ENCODE assay signal across 8 mouse cellular contexts in the genomic region with DNA sequence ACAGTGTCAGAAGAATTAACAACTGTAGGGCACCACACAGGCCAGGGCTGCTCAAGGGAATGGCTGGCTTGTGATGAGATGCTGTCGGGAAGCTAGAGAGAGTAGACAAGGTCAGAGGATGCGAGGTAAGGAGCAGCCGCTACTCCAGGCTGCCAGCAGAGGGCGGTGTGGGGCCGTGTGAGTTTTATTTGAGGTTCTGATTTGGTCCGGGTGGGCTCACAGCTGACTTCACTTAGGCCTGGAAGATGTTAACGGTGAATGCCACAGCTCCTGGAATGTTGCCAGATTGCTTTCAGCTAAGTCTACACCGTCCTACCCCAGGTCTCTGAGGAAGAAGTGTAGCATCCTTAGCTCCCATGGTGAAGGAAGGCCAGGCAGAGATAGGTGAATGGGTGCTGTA. TPM values are rescaled to one million over a fixed set of nuclear protein-coding genes. Genes with fewer than 3 reads are reported as not detected.
DNase-seq lines count a peak whose midpoint lies in the region; ATAC-seq and TF ChIP-seq lines count a peak whose summit lies in the region.

No protein-coding gene starts in this region.

- WGBS in limb, embryonic 13.5 days, result 8% methylated on average over 8 of the region's 8 CpGs

- H3K9me3 ChIP-seq in ES-Bruce4 (replicated peaks; ENCODE audit: control insufficient read depth, insufficient read depth, low read length, poor library complexity, severe bottlenecking), result no peaks in the 10 kb centered on the region
- H3K9me3 ChIP-seq in limb, embryonic 13.5 days, result peaks cover 5% of the 10 kb centered on the region; the same call in 1 of the 2 replicates

- TF ChIP-seq CTCF in ES-Bruce4 (IDR thresholded peaks at IDR 0.05; ENCODE audit: low read depth, low read length), result peak; percentile 97

- no peaks in the 10 kb centered on the region for H3K36me3 ChIP-seq in ES-Bruce4 (ENCODE audit: control insufficient read depth, insufficient read depth, low read length, poor library complexity, severe bottlenecking)
- H3K36me3 ChIP-seq in limb, embryonic 13.5 days, result no peaks in the 10 kb centered on the region

- peak; percentile 68; the same call in 1 of the 2 replicates for ATAC-seq in limb, embryonic 13.5 days (ENCODE audit: low FRiP score, low read depth)

- peaks cover 5% of the 10 kb centered on the region for H3K4me1 ChIP-seq in ES-Bruce4 (ENCODE audit: control insufficient read depth, insufficient read depth, low read length)
- peaks cover 5% of the 10 kb centered on the region; the same call in 1 of the 2 replicates for H3K4me1 ChIP-seq in limb, embryonic 13.5 days

- H3K27me3 ChIP-seq in ES-Bruce4 (ENCODE audit: control insufficient read depth, insufficient read depth, low read length, poor library complexity, severe bottlenecking), result no peaks in the 10 kb centered on the region
- H3K27me3 ChIP-seq in limb, embryonic 13.5 days, result no peaks in the 10 kb centered on the region

- H3K4me3 ChIP-seq in ES-Bruce4 (ENCODE audit: low read depth, low read length), result no peak overlapping the region
- H3K4me3 ChIP-seq in limb, embryonic 13.5 days, result no peak overlapping the region

- no peak for TF ChIP-seq EP300 in ES-Bruce4 (IDR thresholded peaks at IDR 0.05; ENCODE audit: insufficient read depth, low read depth, low read length)

- no peak overlapping the region for H3K4me2 ChIP-seq in limb, embryonic 13.5 days (replicated peaks)

- H3K9ac ChIP-seq in ES-Bruce4 (ENCODE audit: low read depth, poor library complexity, severe bottlenecking), result no peak overlapping the region
- no peak overlapping the region for H3K9ac ChIP-seq in limb, embryonic 13.5 days

- DNase-seq in layer of hippocampus, postnatal 25 days (ENCODE audit: extremely low spot score in 1 of 2, low spot score in 1 of 2), result peak; percentile 49 to 70
- no peak for DNase-seq in layer of hippocampus, adult 9-10 months (ENCODE audit: low spot score)
- peak; percentile 63 for DNase-seq in adrenal gland, postnatal 14 days
- DNase-seq in embryo, embryonic 9.5 days (ENCODE audit: extremely low spot score), result peak; percentile 74
- peak; percentile 14 for DNase-seq in skeletal muscle tissue, adult 2 months (ENCODE audit: low read depth, low spot score)
- DNase-seq in urinary bladder, postnatal 10 days (ENCODE audit: low spot score), result no peak

- TF ChIP-seq POLR2A in ES-Bruce4 (IDR thresholded peaks at IDR 0.05; ENCODE audit: insufficient read depth, low read length), result no peak

- no peak overlapping the region for H3K27ac ChIP-seq in ES-Bruce4 (ENCODE audit: insufficient read depth, low read length)
- H3K27ac ChIP-seq in limb, embryonic 13.5 days, result no peak overlapping the region

RNA-seq across cellular contexts. Expression of a gene that starts 7.5 kb away (rescaled TPM):
- not detected for total RNA-seq in layer of hippocampus, postnatal 25 days (2021)
- not detected in 2 replicates for polyA plus RNA-seq in ES-Bruce4 (2011; ENCODE audit: insufficient read depth, insufficient read length, low read depth, missing spikeins)
- total RNA-seq in adrenal gland, postnatal 14 days (2021), result 0.78 TPM in 1 of 2 replicates, not detected in the other
- 0.59 TPM in 1 of 2 replicates, not detected in the other for polyA plus RNA-seq in limb, embryonic 13.5 days (2015; fragmentation: Nextera tagmentation; extraction: Ambion mirVana)

RNA-seq across cellular contexts. Expression of a gene that starts 22.1 kb away (rescaled TPM):
- not detected for total RNA-seq in layer of hippocampus, postnatal 25 days (2021)
- polyA plus RNA-seq in ES-Bruce4 (2011; ENCODE audit: insufficient read depth, insufficient read length, low read depth, missing spikeins), result not detected in 2 replicates
- not detected in 2 replicates for total RNA-seq in adrenal gland, postnatal 14 days (2021)
- not detected in 2 replicates for polyA plus RNA-seq in limb, embryonic 13.5 days (2015; fragmentation: Nextera tagmentation; extraction: Ambion mirVana)

RNA-seq across cellular contexts. Expression of a gene that starts 43.1 kb away (rescaled TPM):
- total RNA-seq in layer of hippocampus, postnatal 25 days (2021), result not detected
- not detected in 2 replicates for polyA plus RNA-seq in ES-Bruce4 (2011; ENCODE audit: insufficient read depth, insufficient read length, low read depth, missing spikeins)
- total RNA-seq in adrenal gland, postnatal 14 days (2021), result not detected in 2 replicates
- not detected in 2 replicates for polyA plus RNA-seq in limb, embryonic 13.5 days (2015; fragmentation: Nextera tagmentation; extraction: Ambion mirVana)

Comparison
In these comparisons a context has a peak if more than half of its experiments do, and no peak if none do; other contexts are left out.
1. DNase-seq: peak in layer of hippocampus, postnatal 25 days (2 of 2), adrenal gland, postnatal 14 days (single experiment), embryo, embryonic 9.5 days (single experiment) and skeletal muscle tissue, adult 2 months (single experiment); none in layer of hippocampus, adult 9-10 months (single experiment) and urinary bladder, postnatal 10 days (single experiment).